Mouse (Mus musculus): ENCODE measurements at regions not wholly inside any gene's neighbourhood (a gene's known extent, or its start where the extent isn't known, plus 50 kb on each side); places are given as distances from the start of the nearest gene placed in this dataset.

- Histone ChIP-seq H3K36me3 (ENCODE audit: control insufficient read depth, insufficient read depth, low read length) (no peaks in the 10 kb centered on the region), H3K4me1 (ENCODE audit: control insufficient read depth, insufficient read depth, low read length) (no peaks in the 10 kb centered on the region), H3K27ac (ENCODE audit: low read length) (no peak overlapping the region), H3K9ac (replicated peaks; ENCODE audit: low read depth, low read length) (no peak overlapping the region), H3K4me2 (replicated peaks; ENCODE audit: low read depth, low read length) (no peak overlapping the region), H3K27me3 (ENCODE audit: control insufficient read depth, insufficient read depth, low read length) (no peaks in the 10 kb centered on the region), H3K9me3 (ENCODE audit: control insufficient read depth, low read depth, low read length) (no peaks in the 10 kb centered on the region), H3K4me3 (ENCODE audit: low read depth, low read length) (no peak overlapping the region)
- WGBS: 79% methylated on average over 2 of the region's 2 CpGs
- no peak for ATAC-seq (ENCODE audit: insufficient number of reproducible peaks, insufficient read depth, low FRiP score, low read depth)
These were observed 78.7 kb upstream of the Cntln start for GRCm38 (mm10) chr4:84805431-84805830.

DNA sequence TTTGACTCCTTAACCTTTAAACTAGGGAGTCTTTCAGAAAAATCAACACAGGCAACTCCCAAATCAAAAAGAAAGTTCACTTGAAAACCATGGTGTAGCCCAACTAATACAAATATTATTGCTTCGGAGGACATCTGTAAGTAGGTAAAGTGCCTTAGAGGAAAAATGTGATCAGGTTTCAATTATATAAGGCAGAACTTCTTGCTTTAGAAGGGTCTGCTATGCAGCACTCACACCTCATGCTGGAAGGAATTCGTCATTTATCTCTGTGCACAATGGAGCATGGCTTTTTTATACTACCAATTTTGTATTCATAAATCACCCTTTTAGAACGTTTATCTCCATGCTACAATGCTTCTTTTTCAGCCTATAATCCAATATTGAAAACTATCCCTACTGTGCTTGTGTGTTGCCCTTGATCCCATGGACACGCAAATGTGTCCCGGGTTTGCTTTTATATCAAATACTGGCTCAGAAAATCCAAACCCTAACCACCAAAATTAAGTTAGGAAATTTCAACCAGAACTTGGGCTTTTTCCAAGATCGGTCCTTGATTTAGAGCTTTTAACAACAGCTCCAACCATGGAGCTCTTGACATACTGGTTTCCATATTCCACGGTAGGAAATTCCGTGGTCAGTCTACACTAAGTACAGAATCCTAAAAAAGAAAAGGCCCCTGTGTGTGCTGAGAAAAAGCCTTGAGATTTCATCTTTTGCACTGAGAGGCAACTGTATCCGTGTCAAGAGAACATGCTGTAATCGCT lies 90.8 kb upstream of the Cntln start:
- no peak overlapping the region for H3K27ac ChIP-seq (ENCODE audit: low read length)
- no peak overlapping the region for H3K9ac ChIP-seq (replicated peaks; ENCODE audit: low read depth, low read length)
- WGBS: 78% methylated on average over 10 of the region's 10 CpGs
- no peak overlapping the region for H3K4me3 ChIP-seq (ENCODE audit: low read depth, low read length)
- H3K4me1 ChIP-seq (ENCODE audit: control insufficient read depth, insufficient read depth, low read length): no peaks in the 10 kb centered on the region
- no peaks in the 10 kb centered on the region for H3K9me3 ChIP-seq (ENCODE audit: control insufficient read depth, low read depth, low read length)
- no peak for ATAC-seq (ENCODE audit: insufficient number of reproducible peaks, insufficient read depth, low FRiP score, low read depth)
- H3K36me3 ChIP-seq (ENCODE audit: control insufficient read depth, insufficient read depth, low read length): no peaks in the 10 kb centered on the region
- no peak overlapping the region for H3K4me2 ChIP-seq (replicated peaks; ENCODE audit: low read depth, low read length)
- H3K27me3 ChIP-seq (ENCODE audit: control insufficient read depth, insufficient read depth, low read length): no peaks in the 10 kb centered on the region

DNA sequence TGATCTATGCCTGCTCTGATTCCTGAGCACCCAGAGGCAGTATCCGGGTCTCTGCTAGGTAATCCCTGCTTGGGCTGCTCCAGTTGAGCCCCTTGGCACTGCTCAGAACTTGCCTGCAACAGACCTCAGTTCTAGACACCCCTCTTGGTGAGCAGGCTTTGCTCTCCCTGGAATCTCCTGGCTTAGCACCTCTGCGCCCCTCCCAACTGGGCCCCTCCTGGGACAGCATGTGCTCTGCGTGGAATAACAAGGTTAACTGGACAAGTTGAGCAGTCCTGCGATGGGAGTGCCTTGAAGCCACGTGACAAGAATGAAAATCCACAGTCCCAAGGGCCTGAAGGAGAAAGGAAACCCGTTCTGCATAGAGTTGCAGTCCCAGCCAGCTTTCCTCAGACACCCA lies 97.5 kb upstream of the Cntln start:
- no peaks in the 10 kb centered on the region for H3K27me3 ChIP-seq (ENCODE audit: control insufficient read depth, insufficient read depth, low read length)
- H3K9me3 ChIP-seq (ENCODE audit: control insufficient read depth, low read depth, low read length): no peaks in the 10 kb centered on the region
- ATAC-seq (ENCODE audit: insufficient number of reproducible peaks, insufficient read depth, low FRiP score, low read depth): no peak
- H3K4me3 ChIP-seq (ENCODE audit: low read depth, low read length): no peak overlapping the region
- no peak overlapping the region for H3K4me2 ChIP-seq (replicated peaks; ENCODE audit: low read depth, low read length)
- WGBS: 67% methylated on average over 6 of the region's 6 CpGs
- no peak overlapping the region for H3K9ac ChIP-seq (replicated peaks; ENCODE audit: low read depth, low read length)
- H3K4me1 ChIP-seq (ENCODE audit: control insufficient read depth, insufficient read depth, low read length): peaks cover 3% of the 10 kb centered on the region; the same call in 1 of the 2 replicates
- no peak overlapping the region for H3K27ac ChIP-seq (ENCODE audit: low read length)
- no peaks in the 10 kb centered on the region for H3K36me3 ChIP-seq (ENCODE audit: control insufficient read depth, insufficient read depth, low read length)

DNA sequence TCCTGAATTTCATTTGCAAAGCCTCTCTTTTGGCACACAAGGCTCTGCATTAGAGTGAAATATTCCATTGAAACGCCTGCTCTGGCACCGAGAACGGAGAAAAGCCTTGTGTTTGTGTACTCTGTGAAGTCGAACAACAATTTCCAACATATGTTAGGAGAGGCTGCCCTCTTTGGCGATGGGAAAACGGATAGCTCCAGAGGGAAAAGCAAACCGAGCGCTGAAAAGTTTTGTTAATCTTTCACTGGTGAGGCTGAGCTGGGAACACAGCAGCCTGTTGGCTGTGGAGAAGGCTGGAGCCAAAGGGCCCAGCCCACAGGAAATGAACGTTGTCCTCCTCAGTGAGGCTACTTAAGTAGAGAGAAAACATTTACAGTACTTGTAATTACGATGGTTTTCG lies 93.1 kb upstream of the Bnc2 start:
- no peaks in the 10 kb centered on the region for H3K27me3 ChIP-seq (ENCODE audit: control insufficient read depth, insufficient read depth, low read length)
- no peaks in the 10 kb centered on the region for H3K36me3 ChIP-seq (ENCODE audit: control insufficient read depth, insufficient read depth, low read length)
- H3K27ac ChIP-seq (ENCODE audit: low read length): no peak overlapping the region; the same call in 1 of the 2 replicates
- ATAC-seq (ENCODE audit: insufficient number of reproducible peaks, insufficient read depth, low FRiP score, low read depth): no peak
- H3K4me2 ChIP-seq (replicated peaks; ENCODE audit: low read depth, low read length): peak overlapping the region; percentile 23
- no peak overlapping the region for H3K4me3 ChIP-seq (ENCODE audit: low read depth, low read length)
- no peaks in the 10 kb centered on the region for H3K9me3 ChIP-seq (ENCODE audit: control insufficient read depth, low read depth, low read length)
- no peak overlapping the region for H3K9ac ChIP-seq (replicated peaks; ENCODE audit: low read depth, low read length)
- H3K4me1 ChIP-seq (ENCODE audit: control insufficient read depth, insufficient read depth, low read length): no peaks in the 10 kb centered on the region
- 8% methylated on average over 11 of the region's 11 CpGs for WGBS

GRCm38 (mm10) chr4:84766708-84767425 lies 91.8 kb upstream of the Bnc2 start:
- Histone ChIP-seq H3K9ac (replicated peaks; ENCODE audit: low read depth, low read length) (no peak overlapping the region), H3K4me1 (ENCODE audit: control insufficient read depth, insufficient read depth, low read length) (no peaks in the 10 kb centered on the region), H3K4me3 (ENCODE audit: low read depth, low read length) (no peak overlapping the region), H3K36me3 (ENCODE audit: control insufficient read depth, insufficient read depth, low read length) (no peaks in the 10 kb centered on the region), H3K27me3 (ENCODE audit: control insufficient read depth, insufficient read depth, low read length) (no peaks in the 10 kb centered on the region), H3K9me3 (ENCODE audit: control insufficient read depth, low read depth, low read length) (no peaks in the 10 kb centered on the region), H3K4me2 (replicated peaks; ENCODE audit: low read depth, low read length) (no peak overlapping the region), H3K27ac (ENCODE audit: low read length) (no peak overlapping the region)
- 68% methylated on average over 11 of the region's 11 CpGs for WGBS
- no peak for ATAC-seq (ENCODE audit: insufficient number of reproducible peaks, insufficient read depth, low FRiP score, low read depth)

- no peaks in the 10 kb centered on the region for H3K27me3 ChIP-seq (ENCODE audit: control insufficient read depth, insufficient read depth, low read length)
- no peak for ATAC-seq (ENCODE audit: insufficient number of reproducible peaks, insufficient read depth, low FRiP score, low read depth)
- WGBS: 87% methylated on average over 5 of the region's 5 CpGs
These were observed 82.1 kb upstream of the Bnc2 start for GRCm38 (mm10) chr4:84757172-84757571.

DNA sequence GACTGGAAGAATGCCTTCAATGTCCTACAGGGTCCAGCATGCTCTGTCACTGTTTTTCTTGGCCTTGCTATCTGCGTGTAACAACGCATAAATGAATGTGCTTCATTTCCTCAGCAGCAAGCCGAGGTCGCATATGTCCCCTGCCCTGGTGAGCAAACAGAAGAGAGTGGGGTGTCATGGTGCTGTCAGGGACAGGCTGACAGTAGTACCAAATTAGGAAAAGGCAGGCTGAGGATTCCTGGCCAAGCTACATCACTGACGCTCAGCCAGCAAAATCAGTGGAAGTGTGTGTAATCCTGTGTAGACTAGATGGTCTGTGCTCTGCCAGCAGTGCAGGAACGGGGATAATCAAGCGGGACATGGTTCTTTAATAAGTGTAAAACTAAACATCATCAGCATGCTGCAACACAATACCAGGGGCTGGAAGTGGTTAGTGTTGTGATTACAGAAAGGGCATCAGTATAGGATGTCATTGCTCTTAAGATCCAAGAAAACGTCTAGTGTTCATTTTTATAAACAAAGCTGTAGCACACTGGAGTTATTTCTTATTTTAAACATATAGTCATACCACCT lies 77.6 kb upstream of the Bnc2 start:
- H3K4me3 ChIP-seq (ENCODE audit: low read depth, low read length): no peak overlapping the region
- H3K27ac ChIP-seq (ENCODE audit: low read length): no peak overlapping the region
- no peaks in the 10 kb centered on the region for H3K36me3 ChIP-seq (ENCODE audit: control insufficient read depth, insufficient read depth, low read length)
- H3K9ac ChIP-seq (replicated peaks; ENCODE audit: low read depth, low read length): no peak overlapping the region
- H3K27me3 ChIP-seq (ENCODE audit: control insufficient read depth, insufficient read depth, low read length): no peaks in the 10 kb centered on the region
- H3K9me3 ChIP-seq (ENCODE audit: control insufficient read depth, low read depth, low read length): no peaks in the 10 kb centered on the region
- 66% methylated on average over 8 of the region's 8 CpGs for WGBS
- no peak for ATAC-seq (ENCODE audit: insufficient number of reproducible peaks, insufficient read depth, low FRiP score, low read depth)
- H3K4me2 ChIP-seq (replicated peaks; ENCODE audit: low read depth, low read length): no peak overlapping the region
- no peaks in the 10 kb centered on the region for H3K4me1 ChIP-seq (ENCODE audit: control insufficient read depth, insufficient read depth, low read length)

More at GRCm38 (mm10) chr4:84757172-84757571, 82.1 kb upstream of the Bnc2 start:
- no peak overlapping the region for H3K4me3 ChIP-seq (ENCODE audit: low read depth, low read length)
- H3K36me3 ChIP-seq (ENCODE audit: control insufficient read depth, insufficient read depth, low read length): no peaks in the 10 kb centered on the region
- no peaks in the 10 kb centered on the region for H3K9me3 ChIP-seq (ENCODE audit: control insufficient read depth, low read depth, low read length)
- no peaks in the 10 kb centered on the region for H3K4me1 ChIP-seq (ENCODE audit: control insufficient read depth, insufficient read depth, low read length)
- H3K9ac ChIP-seq (replicated peaks; ENCODE audit: low read depth, low read length): no peak overlapping the region
- no peak overlapping the region for H3K27ac ChIP-seq (ENCODE audit: low read length)
- H3K4me2 ChIP-seq (replicated peaks; ENCODE audit: low read depth, low read length): no peak overlapping the region

GRCm38 (mm10) chr4:84741301-84741700 lies 66.2 kb upstream of the Bnc2 start:
- ATAC-seq (ENCODE audit: insufficient number of reproducible peaks, insufficient read depth, low FRiP score, low read depth): no peak
- H3K4me2 ChIP-seq (replicated peaks; ENCODE audit: low read depth, low read length): no peak overlapping the region
- no peak overlapping the region for H3K27ac ChIP-seq (ENCODE audit: low read length)
- no peaks in the 10 kb centered on the region for H3K36me3 ChIP-seq (ENCODE audit: control insufficient read depth, insufficient read depth, low read length)
- no peak overlapping the region for H3K4me3 ChIP-seq (ENCODE audit: low read depth, low read length)
- no peak overlapping the region for H3K9ac ChIP-seq (replicated peaks; ENCODE audit: low read depth, low read length)
- no peaks in the 10 kb centered on the region for H3K9me3 ChIP-seq (ENCODE audit: control insufficient read depth, low read depth, low read length)
- no peaks in the 10 kb centered on the region for H3K4me1 ChIP-seq (ENCODE audit: control insufficient read depth, insufficient read depth, low read length)
- no peaks in the 10 kb centered on the region for H3K27me3 ChIP-seq (ENCODE audit: control insufficient read depth, insufficient read depth, low read length)
- WGBS: 30% methylated on average over 2 of the region's 2 CpGs
